Mouse (Mus musculus) liver, postnatal 0 days (tissue): ENCODE data around the gene Arl8a. TPM values are rescaled to one million over a fixed set of nuclear protein-coding genes. Genes with fewer than 3 reads are reported as not detected.

Source experiments
- ATAC-seq: fragments of 200-750 bp; cut with Nextera tagmentation; 2 replicates; pipeline ENCODE4 v1.8.0; 2017; ENCODE audit warnings: mild to moderate bottlenecking, moderate library complexity
- DNase-seq: peaks from one replicate; pipeline ENCODE4 v3.0.0-alpha.2; 2016
- H3K27ac ChIP-seq: fragments of 300-500 bp; sonication (generic); 2 replicates; pipeline ENCODE4 v1.5.1; 2014; ENCODE audit warnings: antibody characterized with exemption, moderate library complexity, mild to moderate bottlenecking, low read depth
- H3K27me3 ChIP-seq: fragments of 300-500 bp; sonication (generic); 2 replicates; pipeline ENCODE4 v1.6.1; 2014; ENCODE audit warnings: low read length, control low read depth, mixed read lengths; ENCODE audit not compliant: insufficient read depth
- H3K36me3 ChIP-seq: fragments of 300-500 bp; sonication (generic); replicated peaks from 2 replicates; pipeline ENCODE4 v1.6.1; 2014; ENCODE audit warnings: mild to moderate bottlenecking, control low read depth, low read length, moderate library complexity, mixed read lengths; ENCODE audit not compliant: insufficient read depth
- H3K4me1 ChIP-seq: fragments of 300-500 bp; sonication (generic); 2 replicates; pipeline ENCODE4 v1.6.1; 2014; ENCODE audit warnings: antibody characterized with exemption, mild to moderate bottlenecking, control low read depth; ENCODE audit not compliant: insufficient read depth
- H3K4me2 ChIP-seq: fragments of 300-500 bp; sonication (generic); 2 replicates; pipeline ENCODE4 v1.6.1; 2014; ENCODE audit warnings: low read depth, mild to moderate bottlenecking, low read length, moderate library complexity, mixed read lengths
- H3K4me3 ChIP-seq: fragments of 300-500 bp; sonication (generic); 2 replicates; pipeline ENCODE4 v1.5.1; 2014; ENCODE audit warnings: low read depth, low read length
- H3K9ac ChIP-seq: fragments of 300-500 bp; sonication (generic); replicated peaks from 2 replicates; pipeline ENCODE4 v1.6.1; 2014; ENCODE audit warnings: mild to moderate bottlenecking, moderate library complexity
- H3K9me3 ChIP-seq: fragments of 300-500 bp; sonication (generic); 2 replicates; pipeline ENCODE4 v1.6.1; 2016; ENCODE audit warnings: mild to moderate bottlenecking, control low read depth, low read length, mixed read lengths
- CTCF ChIP-seq: sonication (generic); IDR thresholded peaks from 2 replicates; pipeline ENCODE4 v1.5.1; 2016; ENCODE audit warnings: antibody characterized with exemption, low read depth
- EP300 ChIP-seq: IDR thresholded peaks from 2 replicates; pipeline ENCODE4 v1.6.1; 2016; ENCODE audit warnings: antibody characterized with exemption, low read depth, mild to moderate bottlenecking
- WGBS: fragments of 180-500 bp; shearing (Covaris S2); extraction: QIAGEN DNeasy Blood & Tissue Kit; methylation state at CpG from one replicate; pipeline ENCODE4 v1.1.7; 2014; ENCODE audit not compliant: insufficient replicate concordance; 5-methylcytosine and 5-hydroxymethylcytosine counted together
- polyA plus RNA-seq: library from polyadenylated mRNA; unstranded; fragments of >200 nt; fragmentation: Nextera tagmentation; extraction: Ambion mirVana; gene quantifications from 2 replicates; pipeline ENCODE4 v1.2.1, GENCODE M21; 2015

Arl8a gene
- polyA plus RNA-seq, 1 experiment from 2014 or later: 11.3 TPM

DNA sequence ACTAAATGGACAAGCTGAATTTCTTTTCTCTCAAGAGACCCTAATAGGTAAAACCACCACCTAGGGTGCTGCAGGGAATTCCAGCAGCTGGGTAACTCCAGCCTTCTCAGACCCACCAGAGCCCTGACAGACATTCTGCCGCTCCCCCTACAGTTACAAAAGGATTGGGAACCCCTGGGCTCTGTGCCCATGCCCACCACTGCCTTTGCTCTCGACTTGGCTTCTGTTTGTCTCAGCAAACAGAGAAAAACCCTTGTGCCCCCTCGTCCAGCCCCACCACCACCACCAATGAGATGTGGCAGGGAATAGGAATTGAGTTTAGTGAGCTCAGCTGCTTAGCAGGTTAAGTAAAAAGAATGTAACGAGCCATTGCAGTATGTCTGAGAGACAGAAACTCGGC lies 2.4 kb downstream of the Arl8a start:
- Histone ChIP-seq H3K9ac (no peak overlapping the region), H3K36me3 (no peaks in the 10 kb centered on the region; the same call in 1 of the 2 replicates), H3K9me3 (no peaks in the 10 kb centered on the region), H3K27me3 (no peaks in the 10 kb centered on the region), H3K27ac (no peak overlapping the region), H3K4me2 (no peak overlapping the region), H3K4me3 (no peak overlapping the region), H3K4me1 (peaks cover 13% of the 10 kb centered on the region)
- 68% methylated on average over 5 of the region's 5 CpGs for WGBS
- ATAC-seq: no peak
- no peak for TF ChIP-seq CTCF
- no peak for TF ChIP-seq EP300
- no peak for DNase-seq

DNA sequence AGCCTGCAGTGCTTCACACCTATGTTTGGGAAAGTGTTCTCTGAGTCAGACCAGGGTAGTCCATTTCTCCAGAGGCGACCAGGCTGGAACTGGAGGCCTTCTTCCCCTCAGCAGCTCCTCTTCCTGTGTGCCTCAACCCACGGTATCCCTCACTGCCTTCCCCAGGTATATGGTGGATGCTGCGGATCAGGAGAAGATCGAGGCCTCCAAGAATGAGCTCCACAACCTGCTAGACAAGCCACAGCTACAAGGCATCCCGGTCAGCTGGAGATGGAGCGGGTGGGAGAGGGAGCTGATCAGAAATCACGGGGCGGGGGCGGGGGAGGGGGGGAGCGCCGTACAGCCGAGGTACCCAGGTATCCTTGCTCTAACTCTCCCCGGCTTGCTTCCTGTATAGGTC lies 7.4 kb downstream of the Arl8a start:
- Histone ChIP-seq H3K27ac (no peak overlapping the region), H3K36me3 (peaks cover 14% of the 10 kb centered on the region), H3K27me3 (no peaks in the 10 kb centered on the region), H3K9me3 (no peaks in the 10 kb centered on the region), H3K4me1 (peaks cover 5% of the 10 kb centered on the region), H3K4me3 (no peak overlapping the region), H3K9ac (no peak overlapping the region), H3K4me2 (peak overlapping the region; percentile 54)
- 43% methylated on average over 12 of the region's 13 CpGs for WGBS
- ATAC-seq: no peak
- no peak for DNase-seq
- TF ChIP-seq EP300: no peak
- TF ChIP-seq CTCF: no peak

DNA sequence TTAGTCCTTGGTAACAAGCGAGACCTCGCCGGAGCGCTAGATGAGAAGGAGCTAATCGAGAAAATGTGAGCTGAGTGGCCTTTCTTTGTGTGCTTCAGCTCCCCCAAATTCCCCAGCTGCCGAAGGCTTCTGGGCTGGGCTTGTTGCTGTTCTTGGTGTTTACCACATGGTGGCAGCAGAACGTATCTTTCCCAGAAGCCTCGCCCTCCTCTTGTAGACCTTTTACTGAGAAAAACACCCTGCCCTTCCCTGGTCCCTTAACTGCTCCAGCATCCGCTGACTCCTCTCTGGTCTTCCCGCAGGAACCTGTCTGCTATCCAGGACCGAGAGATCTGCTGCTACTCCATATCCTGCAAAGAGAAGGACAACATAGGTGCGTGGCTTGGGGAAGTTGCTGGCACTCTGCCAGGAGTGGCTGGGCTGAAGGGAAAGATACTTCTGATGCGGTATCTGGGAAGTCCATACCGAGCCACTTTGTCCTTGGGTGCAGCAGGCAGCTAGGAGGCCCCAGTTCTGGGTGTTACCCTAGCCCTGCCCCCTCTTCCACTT lies 7.9 kb downstream of the Arl8a start:
- Histone ChIP-seq H3K36me3 (peaks cover 14% of the 10 kb centered on the region), H3K4me3 (0 out of 2 replicates have a peak overlapping the region, but pooled peaks have one; percentile 8), H3K27ac (peak overlapping the region; percentile 79; the same call in 1 of the 2 replicates), H3K27me3 (no peaks in the 10 kb centered on the region), H3K9ac (no peak overlapping the region), H3K9me3 (no peaks in the 10 kb centered on the region), H3K4me1 (peaks cover 5% of the 10 kb centered on the region), H3K4me2 (peak overlapping the region; percentile 54)
- 9% methylated on average over 14 of the region's 14 CpGs for WGBS
- ATAC-seq (peak; percentile 93), DNase-seq (peak; percentile 82)
- TF ChIP-seq CTCF: peak; percentile 91
- TF ChIP-seq EP300: no peak

DNA sequence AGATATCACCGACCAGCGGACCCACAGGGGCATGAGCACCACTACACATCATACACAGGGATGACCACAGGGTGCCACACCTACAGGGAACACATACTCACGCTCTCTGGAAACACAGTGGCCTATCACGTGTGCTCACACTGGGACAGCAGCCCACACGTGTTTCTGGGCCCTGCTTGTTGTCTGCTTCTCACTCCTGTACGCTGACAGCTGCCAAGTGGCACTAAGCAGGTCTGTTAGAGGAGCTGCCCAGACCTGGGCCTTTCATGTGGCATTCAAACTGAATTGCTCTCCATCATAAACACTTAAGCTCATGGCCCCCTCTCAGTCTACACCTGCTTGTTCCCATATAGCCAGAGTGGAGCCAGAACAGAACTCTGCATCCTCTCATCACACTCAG lies 9.7 kb downstream of the Arl8a start:
- 79% methylated on average over 6 of the region's 6 CpGs for WGBS
- H3K36me3 ChIP-seq: peaks cover 14% of the 10 kb centered on the region
- ATAC-seq: no peak
- H3K27ac ChIP-seq: no peak overlapping the region
- H3K4me3 ChIP-seq: no peak overlapping the region
- TF ChIP-seq CTCF (no peak), EP300 (no peak)
- H3K9ac ChIP-seq: no peak overlapping the region
- H3K4me1 ChIP-seq: peaks cover 3% of the 10 kb centered on the region; the same call in 1 of the 2 replicates
- DNase-seq: no peak
- no peaks in the 10 kb centered on the region for H3K27me3 ChIP-seq
- no peak overlapping the region for H3K4me2 ChIP-seq
- no peaks in the 10 kb centered on the region for H3K9me3 ChIP-seq

DNA sequence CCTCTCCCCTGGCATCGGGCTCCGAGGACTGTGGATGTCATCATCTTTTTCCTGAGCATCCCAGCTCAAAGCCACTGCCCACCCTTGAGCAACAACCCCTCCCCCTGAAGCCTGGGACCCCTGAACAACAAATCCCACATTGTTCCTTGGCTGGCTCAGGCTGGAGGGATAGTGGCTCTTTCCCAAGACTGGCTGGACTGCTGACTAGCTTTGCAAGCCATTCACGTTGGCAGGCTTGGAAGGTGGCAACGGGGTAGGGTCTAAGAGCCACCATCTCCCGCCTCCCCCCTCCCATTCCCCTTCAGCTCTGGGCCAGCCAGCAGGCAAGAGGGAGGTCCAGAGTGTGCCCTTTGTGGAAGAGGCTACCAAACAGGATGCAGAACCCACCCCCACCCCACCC lies 12.0 kb downstream of the Arl8a start:
- Histone ChIP-seq H3K9ac (no peak overlapping the region), H3K27ac (no peak overlapping the region), H3K9me3 (no peaks in the 10 kb centered on the region), H3K4me3 (no peak overlapping the region), H3K27me3 (no peaks in the 10 kb centered on the region), H3K4me2 (no peak overlapping the region), H3K36me3 (peaks cover 14% of the 10 kb centered on the region), H3K4me1 (peaks cover 3% of the 10 kb centered on the region; the same call in 1 of the 2 replicates)
- DNase-seq (no peak), ATAC-seq (no peak)
- TF ChIP-seq EP300: no peak
- no peak for TF ChIP-seq CTCF
- 53% methylated on average over 5 of the region's 5 CpGs for WGBS

DNA sequence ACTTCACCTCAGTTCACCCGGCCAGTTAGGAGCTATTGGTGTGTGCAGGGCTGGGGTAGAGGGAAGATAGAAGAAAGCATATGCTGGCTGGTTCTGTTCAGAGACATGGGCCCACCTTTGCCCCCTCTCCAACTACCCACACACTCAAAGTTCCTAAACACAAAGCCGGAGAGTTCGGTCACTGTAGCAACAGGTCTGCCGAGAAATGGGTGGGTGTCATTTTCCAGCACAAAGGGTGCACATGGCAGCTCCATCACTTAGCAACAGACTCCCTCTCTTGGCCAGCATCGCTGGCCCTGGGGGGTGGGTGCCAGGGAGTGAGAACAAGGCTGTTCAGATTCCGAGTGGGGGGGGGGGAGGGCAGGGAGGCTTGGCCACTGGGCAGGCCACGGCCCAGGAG lies 12.4 kb downstream of the Arl8a start:
- Histone ChIP-seq H3K9me3 (no peaks in the 10 kb centered on the region), H3K4me2 (no peak overlapping the region), H3K27ac (no peak overlapping the region), H3K4me1 (peaks cover 2% of the 10 kb centered on the region; the same call in 1 of the 2 replicates), H3K9ac (no peak overlapping the region), H3K36me3 (peaks cover 14% of the 10 kb centered on the region), H3K4me3 (no peak overlapping the region), H3K27me3 (no peaks in the 10 kb centered on the region)
- TF ChIP-seq EP300 (no peak), CTCF (no peak)
- no peak for DNase-seq
- WGBS: 79% methylated on average over 7 of the region's 7 CpGs
- ATAC-seq: no peak
